Mouse (Mus musculus) heart, postnatal 0 days (tissue): ENCODE measurements at regions not wholly inside any gene's neighbourhood (a gene's known extent, or its start where the extent isn't known, plus 50 kb on each side); places are given as distances from the start of the nearest gene placed in this dataset.

Experiments
- ATAC-seq: fragments of 200-750 bp; cut with Nextera tagmentation; 2 replicates; pipeline ENCODE4 v1.8.0; 2017; ENCODE audit warnings: low read depth, moderate number of reproducible peaks, moderate library complexity; ENCODE audit not compliant: insufficient read depth
- DNase-seq: peaks from one replicate; pipeline ENCODE4 v3.0.0-alpha.2; 2016; ENCODE audit warnings: low spot score
- H3K27ac ChIP-seq: fragments of 300-500 bp; sonication (generic); 2 replicates; pipeline ENCODE4 v1.5.1; 2014; ENCODE audit warnings: low read depth, mild to moderate bottlenecking
- H3K27me3 ChIP-seq: fragments of 300-500 bp; sonication (generic); 2 replicates; pipeline ENCODE4 v1.6.1; 2014; ENCODE audit warnings: low read length, mixed read lengths; ENCODE audit not compliant: control insufficient read depth, insufficient read depth
- H3K36me3 ChIP-seq: fragments of 300-500 bp; sonication (generic); replicated peaks from 2 replicates; pipeline ENCODE4 v1.6.1; 2014; ENCODE audit warnings: low read length, mixed read lengths; ENCODE audit not compliant: control insufficient read depth, insufficient read depth
- H3K4me1 ChIP-seq: fragments of 300-500 bp; sonication (generic); 2 replicates; pipeline ENCODE4 v1.6.1; 2014; ENCODE audit warnings: antibody characterized with exemption; ENCODE audit not compliant: control insufficient read depth, insufficient read depth
- H3K4me2 ChIP-seq: fragments of 300-500 bp; sonication (generic); 2 replicates; pipeline ENCODE4 v1.6.1; 2014; ENCODE audit warnings: low read depth, mild to moderate bottlenecking, low read length, moderate library complexity
- H3K4me3 ChIP-seq: fragments of 300-500 bp; sonication (generic); 2 replicates; pipeline ENCODE4 v1.5.1; 2014; ENCODE audit warnings: low read depth, low read length
- H3K9ac ChIP-seq: fragments of 300-500 bp; sonication (generic); replicated peaks from 2 replicates; pipeline ENCODE4 v1.6.1; 2014; ENCODE audit warnings: low read depth, low read length, mixed read lengths
- H3K9me3 ChIP-seq: fragments of 300-500 bp; sonication (generic); replicated peaks from 2 replicates; pipeline ENCODE4 v1.6.1; 2016; ENCODE audit warnings: low read length; ENCODE audit not compliant: control insufficient read depth
- CTCF ChIP-seq: IDR thresholded peaks from 2 replicates; pipeline ENCODE4 v1.5.1; 2016; ENCODE audit warnings: antibody characterized with exemption, control low read depth, low read depth
- EP300 ChIP-seq: IDR thresholded peaks from 2 replicates; pipeline ENCODE4 v1.6.1; 2016; ENCODE audit warnings: antibody characterized with exemption, low read depth
- WGBS: fragments of 180-500 bp; shearing (Covaris S2); extraction: QIAGEN DNeasy Blood & Tissue Kit; methylation state at CpG from one replicate; pipeline ENCODE4 v1.1.7; 2014; 5-methylcytosine and 5-hydroxymethylcytosine counted together

DNA sequence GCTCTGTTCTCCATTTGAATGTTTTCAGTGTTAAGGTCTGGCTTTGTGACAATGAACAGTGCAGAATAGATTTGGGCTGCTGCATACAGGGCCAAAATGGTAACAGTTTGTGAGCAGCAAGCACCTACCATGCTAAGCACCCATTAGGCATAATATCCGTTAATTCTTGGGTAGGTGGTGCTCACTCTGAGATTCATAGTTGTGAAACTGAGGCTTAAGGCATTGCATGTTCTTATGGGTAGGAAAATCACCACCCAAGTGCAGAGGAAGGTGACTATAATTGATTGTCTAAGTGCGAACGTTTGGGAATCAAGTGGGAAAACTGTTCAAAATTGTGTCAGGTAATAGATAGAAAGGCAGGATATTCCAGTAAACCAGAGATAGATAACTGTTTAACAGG, 1378.8 kb upstream of the A1bg start:
- H3K4me2 ChIP-seq, result no peak overlapping the region
- ATAC-seq, result no peak
- 83% methylated on average over 3 of the region's 3 CpGs for WGBS
- no peaks in the 10 kb centered on the region for H3K4me1 ChIP-seq
- H3K9ac ChIP-seq, result no peak overlapping the region
- DNase-seq, result no peak
- no peak overlapping the region for H3K27ac ChIP-seq
- H3K36me3 ChIP-seq, result no peaks in the 10 kb centered on the region
- H3K4me3 ChIP-seq, result no peak overlapping the region
- TF ChIP-seq CTCF, result no peak
- no peak for TF ChIP-seq EP300
- no peaks in the 10 kb centered on the region for H3K9me3 ChIP-seq
- no peaks in the 10 kb centered on the region for H3K27me3 ChIP-seq

DNA sequence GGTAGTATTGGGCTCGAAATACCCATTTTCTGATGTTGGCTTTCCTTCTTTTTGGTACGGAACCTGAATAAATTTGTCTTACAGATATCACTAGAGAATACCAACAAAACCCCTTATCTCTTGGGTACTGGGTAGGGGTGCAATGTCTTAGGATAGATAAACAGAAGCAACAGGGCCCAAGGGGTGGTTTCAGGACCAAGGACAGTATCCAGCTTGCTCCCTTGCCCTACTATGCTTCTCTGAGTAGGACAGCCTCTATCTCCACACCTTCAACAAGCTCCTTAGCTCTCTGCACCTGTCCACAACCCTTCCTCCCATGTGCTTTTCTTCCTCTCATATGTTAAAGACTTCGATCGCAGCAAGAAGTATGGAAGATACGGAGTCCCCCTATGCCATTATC, 1374.3 kb upstream of the A1bg start:
- ATAC-seq, result no peak
- Histone ChIP-seq H3K9ac (no peak overlapping the region), H3K36me3 (no peaks in the 10 kb centered on the region), H3K4me3 (no peak overlapping the region), H3K4me1 (peaks cover 13% of the 10 kb centered on the region), H3K9me3 (no peaks in the 10 kb centered on the region), H3K4me2 (no peak overlapping the region), H3K27ac (no peak overlapping the region), H3K27me3 (no peaks in the 10 kb centered on the region)
- 87% methylated on average over 5 of the region's 5 CpGs for WGBS
- no peak for DNase-seq
- TF ChIP-seq CTCF, result no peak

DNA sequence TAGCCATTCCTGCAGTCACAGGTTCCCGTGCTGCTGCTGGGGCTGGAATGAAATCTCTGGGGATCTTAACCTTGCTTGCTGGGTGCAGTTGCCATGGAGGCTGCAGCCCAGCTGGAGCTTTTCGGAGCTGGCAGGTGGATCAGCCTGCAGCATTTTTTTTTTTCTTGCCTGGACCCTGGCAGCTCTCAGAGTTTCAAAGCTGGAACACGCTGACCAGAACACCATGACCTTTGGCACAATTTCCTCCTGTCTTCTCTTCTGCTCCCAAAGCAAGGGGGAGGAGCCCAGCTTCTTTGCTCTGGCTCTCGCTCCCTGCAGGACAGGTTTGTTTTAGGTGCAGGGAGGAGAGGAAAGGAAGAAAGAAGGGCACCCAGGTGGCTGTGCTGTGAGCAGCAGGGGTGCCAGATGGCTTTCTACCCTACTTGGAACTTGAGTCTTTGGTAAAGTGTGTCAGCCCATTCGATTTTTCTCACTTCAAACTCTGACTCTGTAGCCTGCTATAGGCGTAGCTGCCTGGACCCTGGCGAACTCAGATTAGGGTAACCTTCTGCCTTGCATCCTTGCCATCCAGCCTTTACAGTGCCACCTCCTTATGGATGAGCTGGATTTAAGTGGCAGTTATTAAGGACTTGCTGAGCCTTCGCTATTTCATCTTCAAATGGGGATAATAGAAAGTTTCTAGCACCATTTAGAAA, 1372.6 kb upstream of the A1bg start:
- ATAC-seq (peak; percentile 86), DNase-seq (peak; percentile 82)
- no peaks in the 10 kb centered on the region for H3K27me3 ChIP-seq
- no peak for TF ChIP-seq CTCF
- peak; percentile 63 for TF ChIP-seq EP300
- H3K4me2 ChIP-seq, result peak overlapping the region; percentile 30
- peak overlapping the region; percentile 20; the same call in 1 of the 2 replicates for H3K9ac ChIP-seq
- peaks cover 13% of the 10 kb centered on the region for H3K4me1 ChIP-seq
- no peak overlapping the region for H3K4me3 ChIP-seq
- 34% methylated on average over 8 of the region's 8 CpGs for WGBS
- H3K27ac ChIP-seq, result peak overlapping the region; percentile 87
- H3K36me3 ChIP-seq, result no peaks in the 10 kb centered on the region
- no peaks in the 10 kb centered on the region for H3K9me3 ChIP-seq

DNA sequence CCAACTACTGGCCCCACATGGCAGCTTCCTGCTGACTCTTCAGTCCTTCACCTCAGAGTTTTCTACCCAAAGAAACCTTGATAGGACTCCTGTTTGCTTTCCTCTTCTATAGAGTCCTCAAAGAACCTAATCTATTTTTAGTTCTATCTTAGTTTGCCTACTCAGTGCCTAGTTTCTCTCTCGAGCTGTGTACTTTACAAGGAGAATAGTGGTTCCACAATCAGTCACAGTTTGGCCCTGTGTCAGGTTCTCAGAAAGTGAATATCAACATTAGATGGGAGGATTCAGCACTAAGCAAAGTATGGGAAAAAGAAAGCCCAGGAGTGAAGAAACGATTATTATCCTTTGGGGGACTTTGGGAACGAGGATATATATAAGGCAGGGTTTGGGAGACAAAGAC, 1372.0 kb upstream of the A1bg start:
- Histone ChIP-seq H3K4me3 (no peak overlapping the region), H3K9me3 (no peaks in the 10 kb centered on the region), H3K36me3 (no peaks in the 10 kb centered on the region), H3K27ac (peak overlapping the region; percentile 87), H3K27me3 (no peaks in the 10 kb centered on the region), H3K4me1 (peaks cover 13% of the 10 kb centered on the region), H3K4me2 (peak overlapping the region; percentile 30), H3K9ac (0 out of 2 replicates have a peak overlapping the region, but pooled peaks have one; percentile 20)
- DNase-seq (peak; percentile 39), ATAC-seq (peak; percentile 61)
- 26% methylated on average over 3 of the region's 3 CpGs for WGBS
- TF ChIP-seq EP300 (no peak), CTCF (no peak)

DNA sequence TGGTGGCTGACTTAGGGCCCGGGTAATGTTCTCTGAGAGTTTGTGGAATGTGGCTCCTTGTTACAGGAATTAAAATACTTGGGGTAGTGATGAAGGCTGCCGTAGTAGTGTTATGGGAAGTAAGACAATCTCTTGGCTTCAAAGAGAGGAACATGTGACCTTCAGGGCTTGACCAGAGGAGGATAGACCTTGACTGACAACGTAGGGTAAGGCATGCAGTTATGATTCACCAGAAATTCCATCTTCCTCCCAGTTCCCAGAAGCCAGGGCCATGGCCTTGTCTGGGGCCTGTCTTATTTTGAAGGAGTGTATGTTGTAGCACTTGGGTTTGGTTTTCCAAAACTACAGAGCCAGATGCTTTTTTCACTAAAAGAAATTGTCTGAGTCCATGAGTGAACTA, 1370.1 kb upstream of the A1bg start:
- ATAC-seq (no peak), DNase-seq (peak; percentile 26)
- 44% methylated on average over 3 of the region's 3 CpGs for WGBS
- Histone ChIP-seq H3K9ac (no peak overlapping the region), H3K4me3 (no peak overlapping the region), H3K27me3 (no peaks in the 10 kb centered on the region), H3K4me1 (peaks cover 13% of the 10 kb centered on the region), H3K36me3 (no peaks in the 10 kb centered on the region), H3K27ac (no peak overlapping the region), H3K4me2 (no peak overlapping the region), H3K9me3 (no peaks in the 10 kb centered on the region)
- no peak for TF ChIP-seq CTCF
- no peak for TF ChIP-seq EP300

- H3K27ac ChIP-seq, result no peak overlapping the region
- no peaks in the 10 kb centered on the region for H3K27me3 ChIP-seq
- H3K36me3 ChIP-seq, result no peaks in the 10 kb centered on the region
- no peaks in the 10 kb centered on the region for H3K9me3 ChIP-seq
- no peak for DNase-seq
- peaks cover 15% of the 10 kb centered on the region for H3K4me1 ChIP-seq
- WGBS, result 80% methylated on average over 4 of the region's 4 CpGs
- no peak overlapping the region for H3K4me3 ChIP-seq
- no peak for ATAC-seq
- TF ChIP-seq EP300 (no peak), CTCF (no peak)
- no peak overlapping the region for H3K9ac ChIP-seq
- no peak overlapping the region for H3K4me2 ChIP-seq
These were observed 1367.9 kb upstream of the A1bg start for GRCm38 (mm10) chr15:62290687-62291086.
